Mouse (Mus musculus): Measurements from ENCODE around the gene Ptcd3. TPM values are rescaled to one million over a fixed set of nuclear protein-coding genes. Genes with fewer than 3 reads are reported as not detected.

Gene Ptcd3
- total and polyA plus RNA-seq, 2 experiments from 2014 or later = 57.9 to 59.6 TPM

DNA sequence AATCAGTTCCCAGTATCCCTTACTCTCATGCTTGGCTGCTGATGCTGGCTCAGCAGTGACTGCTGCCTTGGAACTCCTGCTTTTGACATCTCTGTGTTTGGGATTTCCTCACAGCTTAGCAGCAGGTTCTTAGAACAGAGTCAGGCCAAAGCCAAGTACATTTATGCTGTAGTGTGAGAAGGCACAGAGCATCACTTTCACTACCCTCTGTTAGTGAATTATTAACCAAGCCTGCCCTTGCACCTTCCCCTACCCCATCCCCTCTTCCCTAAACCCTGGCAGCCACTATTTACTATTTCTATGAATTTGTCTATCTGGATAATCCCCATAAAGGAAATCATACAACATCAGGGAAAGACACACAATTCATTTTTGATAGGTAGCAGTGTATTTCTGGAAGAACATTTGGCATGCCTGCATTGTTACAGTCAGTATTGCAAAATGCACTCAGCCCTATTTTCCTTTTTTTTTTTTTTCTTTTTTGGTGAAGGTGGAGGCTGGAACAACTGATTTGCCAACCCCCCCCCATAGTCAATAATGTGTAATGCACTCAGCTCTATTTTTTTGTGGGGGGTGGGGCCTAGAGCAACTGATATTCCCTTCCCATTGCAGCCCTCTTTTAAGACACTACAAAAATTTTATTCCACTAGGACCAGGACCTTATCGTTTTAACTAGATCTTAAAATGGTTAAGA, 67.8 kb downstream of the Ptcd3 start:
- Histone ChIP-seq H3K27ac (ENCODE audit: low read depth, low read length) (no peak overlapping the region), H3K27me3 (ENCODE audit: insufficient read depth, low read length) (no peaks in the 10 kb centered on the region)

DNA sequence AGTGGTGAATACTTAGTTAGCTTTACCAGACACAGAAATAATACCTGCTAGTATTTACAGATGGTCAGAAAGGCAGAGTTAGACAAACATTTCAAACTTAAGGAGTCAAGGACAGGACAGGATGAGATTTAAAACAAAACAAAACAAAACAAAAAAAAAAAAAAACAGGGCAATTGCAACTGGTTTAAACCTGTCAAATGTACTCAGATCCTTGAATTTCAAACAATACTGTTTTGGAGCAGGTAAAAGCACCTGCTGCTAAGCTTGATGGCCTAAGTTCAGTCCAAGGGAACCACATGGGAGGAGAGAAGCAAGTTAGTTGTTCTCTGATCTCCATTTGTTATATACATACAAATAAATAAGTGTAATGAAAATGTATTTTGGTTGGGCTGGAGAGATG, 68.7 kb downstream of the Ptcd3 start:
- ATAC-seq (ENCODE audit: low FRiP score) (no peak), DNase-seq (ENCODE audit: low spot score) (no peak)
- Histone ChIP-seq H3K4me3 (ENCODE audit: low read depth, low read length) (no peak overlapping the region), H3K4me2 (ENCODE audit: low read depth, low read length, poor library complexity, severe bottlenecking) (no peak overlapping the region), H3K27ac (ENCODE audit: low read depth, low read length) (no peak overlapping the region), H3K9ac (replicated peaks; ENCODE audit: low read length, poor library complexity, severe bottlenecking) (no peak overlapping the region), H3K27me3 (ENCODE audit: insufficient read depth, low read length) (no peaks in the 10 kb centered on the region), H3K9me3 (ENCODE audit: low read length) (no peaks in the 10 kb centered on the region), H3K4me1 (ENCODE audit: insufficient read depth, low read length) (no peaks in the 10 kb centered on the region), H3K36me3 (ENCODE audit: insufficient read depth, low read length) (no peaks in the 10 kb centered on the region)
- no peak for TF ChIP-seq CTCF (IDR thresholded peaks at IDR 0.05)

More for the DNA sequence above, 67.8 kb downstream of the Ptcd3 start:
- Histone ChIP-seq H3K4me1 (ENCODE audit: insufficient read depth, low read length) (no peaks in the 10 kb centered on the region), H3K9me3 (ENCODE audit: low read length) (no peaks in the 10 kb centered on the region), H3K36me3 (ENCODE audit: insufficient read depth, low read length) (no peaks in the 10 kb centered on the region), H3K4me2 (ENCODE audit: low read depth, low read length, poor library complexity, severe bottlenecking) (no peak overlapping the region), H3K4me3 (ENCODE audit: low read depth, low read length) (no peak overlapping the region), H3K9ac (replicated peaks; ENCODE audit: low read length, poor library complexity, severe bottlenecking) (no peak overlapping the region)
- TF ChIP-seq CTCF (IDR thresholded peaks at IDR 0.05) = no peak
- 100% methylated on average over 1 of the region's 1 CpGs for WGBS
- ATAC-seq (ENCODE audit: low FRiP score) = no peak
- no peak for DNase-seq (ENCODE audit: low spot score)

DNA sequence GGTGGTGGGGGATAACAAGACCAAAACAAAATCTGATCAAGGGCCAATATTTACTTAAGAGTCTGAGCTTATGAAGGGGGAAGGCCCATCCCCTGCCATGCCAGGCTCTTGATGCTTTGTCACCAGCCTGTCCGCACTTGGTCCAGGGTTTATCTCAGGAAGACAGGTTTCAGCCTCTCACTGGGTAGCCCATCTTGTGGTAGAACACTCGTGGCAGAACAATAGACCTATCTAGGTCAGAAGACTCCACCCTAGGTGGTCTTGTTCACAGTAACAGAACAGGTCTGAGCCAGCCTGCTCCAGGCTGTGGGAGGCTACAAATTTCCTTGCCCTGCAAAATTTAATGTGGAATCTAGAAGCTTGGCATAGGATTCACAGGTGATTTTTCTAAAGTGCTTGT, 71.7 kb downstream of the Ptcd3 start:
- H3K27me3 ChIP-seq (ENCODE audit: insufficient read depth, low read length) = no peaks in the 10 kb centered on the region
- DNase-seq (ENCODE audit: low spot score) (no peak), ATAC-seq (ENCODE audit: low FRiP score) (no peak)
- TF ChIP-seq CTCF (IDR thresholded peaks at IDR 0.05) = no peak
- 70% methylated on average over 2 of the region's 2 CpGs for WGBS
- H3K4me1 ChIP-seq (ENCODE audit: insufficient read depth, low read length) = 0 out of 2 replicates have a peak, but pooled peaks cover 7% of the 10 kb centered on the region
- no peaks in the 10 kb centered on the region for H3K9me3 ChIP-seq (ENCODE audit: low read length)
- H3K4me3 ChIP-seq (ENCODE audit: low read depth, low read length) = no peak overlapping the region
- H3K27ac ChIP-seq (ENCODE audit: low read depth, low read length) = no peak overlapping the region
- no peak overlapping the region for H3K4me2 ChIP-seq (ENCODE audit: low read depth, low read length, poor library complexity, severe bottlenecking)
- no peak overlapping the region for H3K9ac ChIP-seq (replicated peaks; ENCODE audit: low read length, poor library complexity, severe bottlenecking)
- no peaks in the 10 kb centered on the region for H3K36me3 ChIP-seq (ENCODE audit: insufficient read depth, low read length)

DNA sequence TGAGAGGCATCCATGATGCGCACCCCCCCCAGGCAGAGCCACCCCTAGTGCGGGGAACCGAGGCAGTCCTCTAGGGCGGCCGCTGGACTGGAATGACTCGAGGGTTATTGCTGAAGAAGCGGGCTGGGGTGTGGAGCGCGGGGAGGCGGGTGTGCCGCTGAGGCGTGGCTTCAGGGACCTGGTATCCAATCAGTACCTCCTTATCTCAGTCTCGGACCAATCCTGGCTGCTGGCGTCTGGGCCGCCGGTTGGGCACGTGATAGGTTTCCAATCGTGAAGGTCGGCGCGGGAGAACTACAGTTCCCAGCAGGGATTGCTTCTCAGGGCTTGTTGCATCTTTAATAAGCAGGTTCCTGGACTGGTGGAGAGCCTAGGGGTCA, 77.0 kb downstream of the Ptcd3 start:
- no peak; the same call in 1 of the 2 replicates for TF ChIP-seq CTCF (IDR thresholded peaks at IDR 0.05)
- H3K9ac ChIP-seq (replicated peaks; ENCODE audit: low read length, poor library complexity, severe bottlenecking) = peak overlapping the region; percentile 90
- WGBS = 0% methylated on average over 20 of the region's 21 CpGs
- H3K4me1 ChIP-seq (ENCODE audit: insufficient read depth, low read length) = 0 out of 2 replicates have a peak, but pooled peaks cover 7% of the 10 kb centered on the region
- H3K4me2 ChIP-seq (ENCODE audit: low read depth, low read length, poor library complexity, severe bottlenecking) = peak overlapping the region; percentile 57
- H3K36me3 ChIP-seq (ENCODE audit: insufficient read depth, low read length) = no peaks in the 10 kb centered on the region
- peak; percentile 99 for ATAC-seq (ENCODE audit: low FRiP score)
- H3K27ac ChIP-seq (ENCODE audit: low read depth, low read length) = peak overlapping the region; percentile 96
- peak; percentile 98 for DNase-seq (ENCODE audit: low spot score)
- H3K4me3 ChIP-seq (ENCODE audit: low read depth, low read length) = peak overlapping the region; percentile 62
- no peaks in the 10 kb centered on the region for H3K9me3 ChIP-seq (ENCODE audit: low read length)
- no peaks in the 10 kb centered on the region; the same call in 1 of the 2 replicates for H3K27me3 ChIP-seq (ENCODE audit: insufficient read depth, low read length)

DNA sequence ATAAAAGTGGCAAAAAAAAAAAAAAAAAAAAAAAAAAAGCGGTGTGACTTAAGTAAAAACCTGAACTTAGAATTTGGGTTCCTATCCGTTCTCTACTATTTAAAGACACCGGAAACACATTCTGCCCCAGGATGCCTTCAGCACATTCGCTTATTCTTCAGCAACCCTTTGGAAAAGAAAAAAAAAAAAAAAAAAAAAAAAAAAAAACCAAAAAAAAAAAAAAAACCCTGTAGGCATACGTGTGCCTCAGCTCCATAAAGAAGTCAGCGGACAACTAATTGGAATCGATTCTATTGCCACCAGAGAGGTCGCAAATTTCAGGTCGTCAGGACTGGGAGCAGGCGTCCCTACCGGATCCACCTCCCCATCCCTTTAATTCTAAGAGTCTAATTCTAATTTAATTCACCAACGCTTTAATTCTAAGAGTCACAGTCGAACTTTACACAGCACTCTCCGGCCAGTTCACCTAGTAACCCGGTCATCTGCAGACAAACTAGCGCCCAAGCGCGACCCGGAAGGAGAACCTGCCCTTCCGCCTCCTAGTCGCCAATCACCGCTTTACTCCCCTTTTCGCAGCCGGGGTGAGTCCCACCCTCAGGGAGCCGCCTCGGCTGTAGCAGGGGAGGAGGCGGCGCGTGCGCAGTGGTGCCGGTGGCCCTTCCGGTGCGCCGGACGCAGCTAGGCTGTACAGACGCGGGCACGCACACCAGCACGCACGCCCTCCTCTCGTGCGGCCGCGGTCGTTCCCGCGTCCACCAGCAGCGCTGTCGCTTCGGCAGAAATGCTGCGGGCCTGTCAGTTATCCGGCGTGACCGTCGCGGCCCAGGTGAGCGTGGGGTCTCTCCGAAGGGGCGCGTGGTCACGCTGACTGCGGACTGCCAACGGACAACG, 77.6 kb downstream of the Ptcd3 start, which contains the start of gene Immt:
TSS of gene Immt (plus strand) at position 642 of the 891 bp plus-strand sequence.
- Histone ChIP-seq H3K27ac (ENCODE audit: low read depth, low read length) (peak within 1 kb of the TSS; percentile 96), H3K9me3 (ENCODE audit: low read length) (no peaks in the 10 kb centered on the region), H3K4me2 (ENCODE audit: low read depth, low read length, poor library complexity, severe bottlenecking) (peak within 1 kb of the TSS; percentile 57), H3K4me3 (ENCODE audit: low read depth, low read length) (peak within 1 kb of the TSS; percentile 62), H3K9ac (replicated peaks; ENCODE audit: low read length, poor library complexity, severe bottlenecking) (peak within 1 kb of the TSS; percentile 90), H3K36me3 (ENCODE audit: insufficient read depth, low read length) (no peaks in the 10 kb centered on the region), H3K27me3 (ENCODE audit: insufficient read depth, low read length) (no peaks in the 10 kb centered on the region; the same call in 1 of the 2 replicates), H3K4me1 (ENCODE audit: insufficient read depth, low read length) (0 out of 2 replicates have a peak, but pooled peaks cover 7% of the 10 kb centered on the region)
- TF ChIP-seq CTCF (IDR thresholded peaks at IDR 0.05) = peak; percentile 33
- ATAC-seq (ENCODE audit: low FRiP score) = peak; percentile 99
- under 1% methylated on average over 62 of the region's 64 CpGs for WGBS
- DNase-seq (ENCODE audit: low spot score) = peak; percentile 98

Other genes with a start within 250 kb of the Ptcd3 start
- gene Reep1, start 201.2 kb downstream of the Ptcd3 start, total RNA-seq (2014; rRNA removed) = 404 and 467 TPM in 2 replicates
- gene Reep1, start 201.2 kb downstream of the Ptcd3 start, polyA plus RNA-seq (2015; fragmentation: Nextera tagmentation; extraction: Ambion mirVana) = 274 and 275 TPM in 2 replicates
- gene Mrpl35, start 81.8 kb downstream of the Ptcd3 start, total RNA-seq (2014; rRNA removed) = 6.8 and 9.5 TPM in 2 replicates
- gene Mrpl35, start 81.8 kb downstream of the Ptcd3 start, polyA plus RNA-seq (2015; fragmentation: Nextera tagmentation; extraction: Ambion mirVana) = 45.6 and 46.2 TPM in 2 replicates
- 100 and 107 TPM in 2 replicates for gene Immt, start 77.4 kb downstream of the Ptcd3 start, total RNA-seq (2014; rRNA removed)
- gene Immt, start 77.4 kb downstream of the Ptcd3 start, polyA plus RNA-seq (2015; fragmentation: Nextera tagmentation; extraction: Ambion mirVana) = 145 and 155 TPM in 2 replicates
- 21.8 and 30.6 TPM in 2 replicates for gene Polr1a, start 303 bp upstream of the Ptcd3 start, total RNA-seq (2014; rRNA removed)
- 13.8 and 15.8 TPM in 2 replicates for gene Polr1a, start 303 bp upstream of the Ptcd3 start, polyA plus RNA-seq (2015; fragmentation: Nextera tagmentation; extraction: Ambion mirVana)
- 16.0 and 24.0 TPM in 2 replicates for gene St3gal5, start 188.8 kb upstream of the Ptcd3 start, total RNA-seq (2014; rRNA removed)
- 46.4 and 51.9 TPM in 2 replicates for gene St3gal5, start 188.8 kb upstream of the Ptcd3 start, polyA plus RNA-seq (2015; fragmentation: Nextera tagmentation; extraction: Ambion mirVana)

Data from midbrain, postnatal 0 days (tissue).